Mouse (Mus musculus) forebrain, postnatal 0 days (tissue): Measurements from ENCODE around the gene Kif17. TPM values are rescaled to one million over a fixed set of nuclear protein-coding genes. Genes with fewer than 3 reads are reported as not detected.

Experiments
- ATAC-seq: fragments of 200-750 bp; cut with Nextera tagmentation; 2 replicates; pipeline ENCODE4 v1.8.0; 2017; ENCODE audit warnings: mild to moderate bottlenecking, moderate library complexity
- DNase-seq: peaks from one replicate; pipeline ENCODE4 v3.0.0-alpha.2; 2015
- H3K27ac ChIP-seq: fragments of 300-500 bp; sonication (generic); 2 replicates; pipeline ENCODE4 v1.5.1; 2014; ENCODE audit warnings: low read depth, mild to moderate bottlenecking, antibody characterized with exemption, low read length, moderate library complexity, mixed read lengths
- H3K27me3 ChIP-seq: fragments of 300-500 bp; sonication (generic); 2 replicates; pipeline ENCODE4 v1.6.1; 2014; ENCODE audit warnings: mild to moderate bottlenecking, low read length, mixed read lengths; ENCODE audit not compliant: insufficient read depth
- H3K36me3 ChIP-seq: fragments of 300-500 bp; sonication (generic); 2 replicates; pipeline ENCODE4 v1.6.1; 2014; ENCODE audit warnings: mild to moderate bottlenecking, moderate library complexity; ENCODE audit not compliant: insufficient read depth
- H3K4me1 ChIP-seq: fragments of 300-500 bp; sonication (generic); 2 replicates; pipeline ENCODE4 v1.6.1; 2014; ENCODE audit warnings: antibody characterized with exemption; ENCODE audit not compliant: insufficient read depth
- H3K4me2 ChIP-seq: fragments of 300-500 bp; sonication (generic); 2 replicates; pipeline ENCODE4 v1.6.1; 2014; ENCODE audit warnings: low read depth, mild to moderate bottlenecking, moderate library complexity
- H3K4me3 ChIP-seq: fragments of 300-500 bp; sonication (generic); 2 replicates; pipeline ENCODE4 v1.5.1; 2014; ENCODE audit warnings: low read depth, low read length, mixed read lengths
- H3K9ac ChIP-seq: fragments of 300-500 bp; sonication (generic); 2 replicates; pipeline ENCODE4 v1.6.1; 2014; ENCODE audit warnings: mild to moderate bottlenecking
- H3K9me3 ChIP-seq: fragments of 300-500 bp; sonication (generic); 2 replicates; pipeline ENCODE4 v1.6.1; 2016; ENCODE audit warnings: low read length
- CTCF ChIP-seq: sonication (generic); IDR thresholded peaks from 2 replicates; pipeline ENCODE4 v1.5.1; 2016; ENCODE audit warnings: antibody characterized with exemption, control low read depth, low read depth
- WGBS: fragments of 180-500 bp; shearing (Covaris S2); extraction: QIAGEN DNeasy Blood & Tissue Kit; methylation state at CpG from one replicate; pipeline ENCODE4 v1.1.7; 2014; 5-methylcytosine and 5-hydroxymethylcytosine counted together
- polyA plus RNA-seq: library from polyadenylated mRNA; unstranded; fragments of >200 nt; fragmentation: Nextera tagmentation; extraction: Ambion mirVana; gene quantifications from 2 replicates; pipeline ENCODE4 v1.2.1, GENCODE M21; 2015
- total RNA-seq: library from RNA; depleted of rRNA; stranded (reverse); fragments of >200 nt; gene quantifications from 2 replicates; pipeline ENCODE4 v1.2.3, GENCODE M21; 2014

The Kif17 gene
- total and polyA plus RNA-seq, 2 experiments from 2014 or later: 4.0 to 4.2 TPM

DNA sequence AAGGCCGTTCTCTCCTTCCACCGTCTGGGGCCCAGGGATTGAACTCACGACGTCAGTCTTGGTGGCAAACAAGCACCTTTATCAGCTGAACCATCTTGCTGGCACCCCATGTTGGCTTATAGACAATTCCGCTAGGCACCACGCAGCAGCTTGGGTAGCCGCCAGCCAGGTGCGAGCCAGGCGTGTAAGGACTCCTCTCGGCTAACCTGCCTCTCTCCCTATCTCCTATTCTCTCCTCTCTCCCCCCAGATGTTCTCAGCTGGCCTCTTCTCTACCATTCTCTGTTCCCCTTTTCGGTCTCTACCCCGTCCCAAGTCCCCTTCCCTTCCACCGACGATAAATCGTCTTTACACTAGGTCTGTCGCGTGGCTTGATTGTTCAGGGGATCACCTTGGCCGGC is 53.5 kb downstream of the Kif17 start:
- no peak overlapping the region for H3K27ac ChIP-seq
- H3K4me3 ChIP-seq: peak overlapping the region; percentile 84
- H3K9ac ChIP-seq: peak overlapping the region; percentile 47; the same call in 1 of the 2 replicates
- no peak for DNase-seq
- no peak for ATAC-seq
- WGBS: 14% methylated on average over 18 of the region's 18 CpGs
- H3K4me2 ChIP-seq: peak overlapping the region; percentile 66
- no peaks in the 10 kb centered on the region for H3K27me3 ChIP-seq
- peaks cover 12% of the 10 kb centered on the region for H3K4me1 ChIP-seq
- H3K9me3 ChIP-seq: no peaks in the 10 kb centered on the region
- TF ChIP-seq CTCF: no peak
- peaks cover 8% of the 10 kb centered on the region for H3K36me3 ChIP-seq

- under 1% methylated on average over 61 of the region's 64 CpGs for WGBS
These were observed 54.3 kb downstream of the Kif17 start, which contains the start of gene Ddost for GRCm38 (mm10) chr4:138304340-138305104. TSS of gene Ddost (plus strand) at chr4:138304730.

GRCm38 (mm10) chr4:138307025-138307424 is 56.8 kb downstream of the Kif17 start:
- no peaks in the 10 kb centered on the region for H3K9me3 ChIP-seq
- WGBS: 54% methylated on average over 3 of the region's 3 CpGs
- ATAC-seq: no peak

More at GRCm38 (mm10) chr4:138304340-138305104, 54.3 kb downstream of the Kif17 start, which contains the start of gene Ddost:
- 0 out of 2 replicates have a peak, but pooled peaks have one; percentile 2 for TF ChIP-seq CTCF
- DNase-seq: peak; percentile 100
- Histone ChIP-seq H3K36me3 (peaks cover 16% of the 10 kb centered on the region), H3K9me3 (no peaks in the 10 kb centered on the region), H3K27ac (peak within 1 kb of the TSS; percentile 79), H3K27me3 (no peaks in the 10 kb centered on the region), H3K4me3 (peak within 1 kb of the TSS; percentile 84), H3K4me1 (peaks cover 12% of the 10 kb centered on the region), H3K9ac (peak within 1 kb of the TSS; percentile 88), H3K4me2 (peak within 1 kb of the TSS; percentile 66)
- ATAC-seq: peak; percentile 98

DNA sequence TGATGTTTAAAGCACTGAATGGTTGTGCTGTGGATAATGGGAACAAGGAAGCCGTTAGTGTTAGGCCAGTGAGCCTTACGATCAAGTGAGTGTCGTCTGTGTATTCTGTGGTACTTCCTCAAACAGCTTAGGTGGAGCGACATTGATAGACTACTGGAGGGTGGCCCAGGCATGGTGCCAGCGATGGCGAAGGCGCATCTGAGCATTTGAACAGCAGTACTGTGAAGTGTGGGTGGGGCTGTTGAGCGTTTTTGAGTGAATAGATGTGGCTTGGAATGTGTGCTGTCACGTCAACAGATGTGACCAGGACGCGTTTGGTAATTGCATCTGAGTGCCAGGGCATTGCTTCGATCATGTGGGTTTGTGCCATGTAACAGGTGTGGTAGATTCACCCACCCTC is 57.5 kb downstream of the Kif17 start:
- TF ChIP-seq CTCF: no peak
- Histone ChIP-seq H3K27ac (no peak overlapping the region), H3K27me3 (no peaks in the 10 kb centered on the region), H3K9ac (no peak overlapping the region), H3K9me3 (no peaks in the 10 kb centered on the region), H3K36me3 (peaks cover 45% of the 10 kb centered on the region), H3K4me3 (no peak overlapping the region), H3K4me2 (no peak overlapping the region), H3K4me1 (peaks cover 12% of the 10 kb centered on the region)
- DNase-seq: no peak
- 78% methylated on average over 12 of the region's 12 CpGs for WGBS
- ATAC-seq: no peak

More at GRCm38 (mm10) chr4:138307025-138307424, 56.8 kb downstream of the Kif17 start:
- no peak for TF ChIP-seq CTCF
- Histone ChIP-seq H3K9ac (no peak overlapping the region), H3K27ac (no peak overlapping the region), H3K4me3 (no peak overlapping the region), H3K36me3 (peaks cover 38% of the 10 kb centered on the region), H3K4me2 (no peak overlapping the region), H3K4me1 (peaks cover 12% of the 10 kb centered on the region), H3K27me3 (no peaks in the 10 kb centered on the region)
- DNase-seq: no peak

GRCm38 (mm10) chr4:138310311-138310910 is 60.2 kb downstream of the Kif17 start:
- 94% methylated on average over 19 of the region's 19 CpGs for WGBS
- no peaks in the 10 kb centered on the region for H3K27me3 ChIP-seq
- H3K4me2 ChIP-seq: no peak overlapping the region
- no peak for TF ChIP-seq CTCF
- H3K9me3 ChIP-seq: no peaks in the 10 kb centered on the region
- no peak overlapping the region for H3K4me3 ChIP-seq
- DNase-seq: no peak
- H3K9ac ChIP-seq: no peak overlapping the region
- peaks cover 7% of the 10 kb centered on the region for H3K4me1 ChIP-seq
- peaks cover 72% of the 10 kb centered on the region for H3K36me3 ChIP-seq
- ATAC-seq: no peak
- no peak overlapping the region for H3K27ac ChIP-seq

DNA sequence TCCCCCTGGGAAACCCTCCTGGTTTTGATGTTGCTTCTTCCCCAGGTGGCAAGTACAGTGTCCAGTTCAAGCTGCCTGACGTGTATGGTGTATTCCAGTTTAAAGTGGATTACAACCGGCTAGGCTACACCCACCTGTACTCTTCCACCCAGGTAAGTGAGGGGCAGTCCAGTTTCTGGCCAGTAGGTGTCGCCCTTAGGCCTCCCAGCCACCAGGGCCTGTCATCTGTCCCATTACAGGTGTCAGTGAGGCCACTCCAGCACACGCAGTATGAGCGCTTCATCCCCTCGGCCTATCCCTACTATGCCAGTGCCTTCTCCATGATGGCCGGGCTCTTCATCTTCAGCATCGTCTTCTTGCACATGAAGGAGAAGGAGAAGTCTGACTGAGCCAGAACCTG is 61.4 kb downstream of the Kif17 start:
- peak; percentile 82 for TF ChIP-seq CTCF
- Histone ChIP-seq H3K9ac (no peak overlapping the region), H3K36me3 (peaks cover 75% of the 10 kb centered on the region), H3K27me3 (no peaks in the 10 kb centered on the region), H3K9me3 (no peaks in the 10 kb centered on the region), H3K4me2 (no peak overlapping the region), H3K27ac (no peak overlapping the region), H3K4me3 (no peak overlapping the region), H3K4me1 (no peaks in the 10 kb centered on the region)
- ATAC-seq (peak; percentile 52), DNase-seq (no peak)
- WGBS: 62% methylated on average over 8 of the region's 8 CpGs

GRCm38 (mm10) chr4:138312105-138312504 is 61.9 kb downstream of the Kif17 start:
- peaks cover 79% of the 10 kb centered on the region for H3K36me3 ChIP-seq
- DNase-seq (no peak), ATAC-seq (no peak)
- TF ChIP-seq CTCF: no peak
- H3K4me3 ChIP-seq: no peak overlapping the region
- 96% methylated on average over 3 of the region's 3 CpGs for WGBS
- H3K9me3 ChIP-seq: no peaks in the 10 kb centered on the region
- H3K27me3 ChIP-seq: no peaks in the 10 kb centered on the region
- H3K27ac ChIP-seq: no peak overlapping the region
- no peak overlapping the region for H3K4me2 ChIP-seq
- no peaks in the 10 kb centered on the region for H3K4me1 ChIP-seq
- no peak overlapping the region for H3K9ac ChIP-seq
